Mouse (Mus musculus) cerebellum, adult 2 months (tissue): ENCODE measurements around the gene Urgcp.

Experiments used
- CTCF ChIP-seq: fragments of 200-500 bp; IDR thresholded peaks from 2 replicates; pipeline ENCODE4 v1.5.1; 2011; ENCODE audit warnings: low read depth, mild to moderate bottlenecking, control low read depth, low read length, moderate library complexity, borderline replicate concordance; ENCODE audit not compliant: insufficient read depth
- POLR2A ChIP-seq: fragments of 200-500 bp; IDR thresholded peaks from 2 replicates; pipeline ENCODE4 v1.6.1; 2011; ENCODE audit warnings: low read length, control low read depth, borderline replicate concordance; ENCODE audit not compliant: insufficient read depth

DNA sequence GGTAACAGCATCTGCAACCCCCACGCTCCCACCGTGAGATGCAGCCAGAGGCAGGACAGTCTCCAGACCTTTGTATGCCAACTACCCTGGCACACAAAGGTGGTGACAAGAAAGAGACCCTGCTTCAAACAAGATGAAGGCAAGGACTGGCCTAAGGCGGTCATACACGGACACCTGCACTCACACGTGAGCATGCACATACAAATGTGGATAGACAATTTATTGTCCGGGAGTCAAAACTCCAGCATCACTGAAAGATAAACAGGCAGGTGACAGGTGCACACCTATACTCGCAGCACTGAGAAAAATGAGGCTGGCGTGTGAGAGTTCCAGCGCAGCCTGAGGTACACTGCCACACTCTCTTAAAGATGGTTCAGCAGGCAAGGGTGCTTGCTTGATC, 56.2 kb downstream of the Urgcp start:
- TF ChIP-seq CTCF, result no peak
- TF ChIP-seq POLR2A, result no peak
